Mouse (Mus musculus): ENCODE results near the gene Bcl2l13. TPM values are rescaled to one million over a fixed set of nuclear protein-coding genes. Genes with fewer than 3 reads are reported as not detected.
A peak's percentile ranks its signal among the peaks of the same experiment; 100 is the strongest.
"Not testable (repeated sequence)": the region's sequence is repeated elsewhere in the genome, so short reads cannot be mapped to it uniquely, and the experiment has no call there.

Gene Bcl2l13
- polyA plus RNA-seq, 1 experiment from 2014 or later = 26.8 TPM

GRCm38 (mm10) chr6:120905111-120905510 lies 69.1 kb downstream of the Bcl2l13 start:
- Histone ChIP-seq H3K9me3 (no peaks in the 10 kb centered on the region), H3K27ac (no peak overlapping the region), H3K4me1 (no peaks in the 10 kb centered on the region), H3K4me2 (no peak overlapping the region), H3K36me3 (no peaks in the 10 kb centered on the region), H3K4me3 (replicated peaks) (no peak overlapping the region), H3K27me3 (replicated peaks) (no peaks in the 10 kb centered on the region), H3K9ac (no peak overlapping the region)
- no peak for ATAC-seq (ENCODE audit: insufficient read depth, low FRiP score, low read depth)
- WGBS = 83% methylated on average over 5 of the region's 5 CpGs

GRCm38 (mm10) chr6:120906521-120906920 lies 70.5 kb downstream of the Bcl2l13 start:
- no peaks in the 10 kb centered on the region for H3K9me3 ChIP-seq
- no peaks in the 10 kb centered on the region for H3K27me3 ChIP-seq (replicated peaks)
- H3K4me3 ChIP-seq (replicated peaks) = no peak overlapping the region
- H3K9ac ChIP-seq = no peak overlapping the region
- no peak overlapping the region for H3K4me2 ChIP-seq
- H3K36me3 ChIP-seq = no peaks in the 10 kb centered on the region
- H3K4me1 ChIP-seq = no peaks in the 10 kb centered on the region
- no peak overlapping the region for H3K27ac ChIP-seq
- 89% methylated on average over 6 of the region's 6 CpGs for WGBS
- no peak for ATAC-seq (ENCODE audit: insufficient read depth, low FRiP score, low read depth)

GRCm38 (mm10) chr6:120907876-120908597 lies 72.0 kb downstream of the Bcl2l13 start:
- not testable (repeated sequence) for H3K4me3 ChIP-seq (replicated peaks); H3K9ac ChIP-seq; ATAC-seq (ENCODE audit: insufficient read depth, low FRiP score, low read depth); H3K27me3 ChIP-seq (replicated peaks); H3K27ac ChIP-seq; H3K4me2 ChIP-seq; H3K4me1 ChIP-seq; H3K36me3 ChIP-seq; H3K9me3 ChIP-seq
- 89% methylated on average over 10 of the region's 10 CpGs for WGBS

DNA sequence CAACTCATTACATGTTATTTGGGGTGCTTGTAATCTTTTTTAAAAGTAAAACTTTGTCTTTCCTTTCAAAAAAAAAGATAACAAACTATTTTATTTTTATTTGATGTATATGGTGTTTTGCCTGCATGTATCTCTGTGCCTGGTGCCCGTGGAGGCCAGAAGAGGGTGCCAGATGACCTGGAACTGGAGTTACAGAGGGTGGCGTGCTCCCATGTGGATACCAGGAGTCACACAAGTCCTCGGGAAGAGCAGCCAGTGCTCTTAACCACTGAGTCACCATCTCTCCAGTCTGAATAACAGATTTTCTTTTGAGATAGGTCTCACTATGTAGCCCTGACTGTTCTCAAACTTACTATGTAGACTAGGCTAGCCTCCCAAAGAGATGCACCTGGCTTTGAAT lies 73.5 kb downstream of the Bcl2l13 start:
- Histone ChIP-seq H3K4me1 (no peaks in the 10 kb centered on the region), H3K27me3 (replicated peaks) (no peaks in the 10 kb centered on the region), H3K36me3 (no peaks in the 10 kb centered on the region), H3K4me2 (no peak overlapping the region), H3K9me3 (no peaks in the 10 kb centered on the region), H3K9ac (no peak overlapping the region), H3K4me3 (replicated peaks) (no peak overlapping the region), H3K27ac (no peak overlapping the region)
- WGBS = 81% methylated on average over 3 of the region's 3 CpGs
- ATAC-seq (ENCODE audit: insufficient read depth, low FRiP score, low read depth) = no peak

DNA sequence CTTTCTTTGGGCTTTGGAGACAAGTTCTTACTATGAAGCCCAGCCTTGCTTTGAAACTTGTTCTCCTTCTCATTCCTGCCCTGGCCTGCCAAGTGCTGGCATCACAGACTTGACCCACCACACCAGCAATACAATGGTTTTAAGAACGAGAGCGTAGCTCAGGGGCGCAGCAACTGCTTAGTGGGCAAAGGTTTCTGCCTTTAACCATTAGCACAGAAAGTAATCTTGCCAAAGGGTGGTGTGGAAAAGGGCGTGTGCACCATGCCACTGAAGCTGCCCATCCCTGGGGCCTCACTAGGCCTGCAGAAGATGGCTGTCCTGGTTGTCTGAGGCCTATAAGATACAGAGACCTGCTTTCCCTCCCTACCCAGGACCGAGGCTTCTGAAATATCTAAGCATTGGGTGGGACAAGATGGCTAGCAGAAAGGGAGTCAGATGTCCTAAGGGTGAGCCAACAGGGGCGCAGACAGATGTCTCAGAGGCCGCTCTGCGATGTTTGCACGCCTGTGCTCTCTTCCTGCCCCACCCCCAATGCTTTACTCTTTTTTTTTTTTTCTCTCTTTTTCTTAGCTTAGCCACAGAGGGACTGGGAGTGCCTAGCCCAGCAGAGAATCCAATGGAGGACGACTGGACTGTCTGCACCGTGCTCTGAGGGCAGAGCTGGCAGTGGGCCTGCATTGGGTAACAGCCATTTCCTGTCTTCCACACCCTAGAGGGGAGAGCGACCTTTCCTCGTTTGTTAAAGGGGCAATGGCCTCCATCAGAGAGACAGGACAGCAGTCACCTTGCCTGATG lies 75.4 kb downstream of the Bcl2l13 start:
- no peaks in the 10 kb centered on the region for H3K9me3 ChIP-seq
- H3K4me1 ChIP-seq = 0 out of 2 replicates have a peak, but pooled peaks cover 10% of the 10 kb centered on the region
- WGBS = 66% methylated on average over 13 of the region's 13 CpGs
- ATAC-seq (ENCODE audit: insufficient read depth, low FRiP score, low read depth) = no peak
- H3K27me3 ChIP-seq (replicated peaks) = no peaks in the 10 kb centered on the region
- H3K9ac ChIP-seq = no peak overlapping the region
- H3K4me3 ChIP-seq (replicated peaks) = no peak overlapping the region
- H3K4me2 ChIP-seq = no peak overlapping the region
- H3K27ac ChIP-seq = no peak overlapping the region
- H3K36me3 ChIP-seq = no peaks in the 10 kb centered on the region

DNA sequence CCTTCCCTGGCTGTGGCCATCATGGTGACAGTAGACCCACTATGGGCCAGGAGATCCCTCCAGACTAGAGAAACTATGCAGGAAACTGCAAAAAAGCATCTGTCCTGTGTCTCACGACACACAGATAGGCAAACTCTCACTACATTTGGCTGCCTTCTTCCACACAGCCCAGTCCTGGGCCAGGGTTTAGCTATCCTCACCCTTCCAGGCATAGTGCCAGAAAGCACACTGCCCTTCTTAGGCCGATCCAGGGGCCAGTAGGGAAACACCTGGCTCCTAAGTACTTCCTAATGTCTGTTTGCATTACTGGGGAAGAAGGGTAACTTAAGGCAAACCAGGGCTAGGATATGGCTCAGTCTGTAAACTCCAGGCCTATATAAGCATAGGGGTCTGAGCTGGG lies 76.9 kb downstream of the Bcl2l13 start:
- 26% methylated on average over 2 of the region's 2 CpGs for WGBS
- ATAC-seq (ENCODE audit: insufficient read depth, low FRiP score, low read depth) = no peak

DNA sequence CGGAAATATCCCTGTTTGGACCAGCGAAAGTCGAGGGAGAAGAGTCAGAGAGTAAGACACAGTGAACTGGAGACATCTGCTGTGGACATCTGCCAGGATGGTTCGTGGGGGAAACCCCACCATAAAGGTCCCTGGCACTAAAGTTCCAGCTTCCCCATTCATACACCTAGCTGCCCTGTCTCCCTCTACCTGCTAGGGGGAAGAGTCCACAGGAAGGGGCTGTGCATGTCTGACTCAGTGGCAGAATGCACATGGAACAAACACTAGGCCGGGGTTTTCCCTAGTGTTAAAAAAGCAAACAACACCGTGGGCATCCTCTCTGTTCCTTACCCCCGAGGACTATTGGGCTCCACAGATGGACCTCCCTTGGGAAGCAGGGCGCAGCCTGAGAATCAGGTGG lies 77.8 kb downstream of the Bcl2l13 start:
- WGBS = 82% methylated on average over 8 of the region's 8 CpGs

More for the DNA sequence above, 76.9 kb downstream of the Bcl2l13 start:
- Histone ChIP-seq H3K9me3 (no peaks in the 10 kb centered on the region), H3K4me1 (0 out of 2 replicates have a peak, but pooled peaks cover 11% of the 10 kb centered on the region), H3K27ac (no peak overlapping the region), H3K36me3 (no peaks in the 10 kb centered on the region), H3K9ac (no peak overlapping the region), H3K4me2 (no peak overlapping the region), H3K4me3 (replicated peaks) (no peak overlapping the region), H3K27me3 (replicated peaks) (no peaks in the 10 kb centered on the region)

GRCm38 (mm10) chr6:120914533-120914910 lies 78.5 kb downstream of the Bcl2l13 start:
- WGBS = 81% methylated on average over 4 of the region's 4 CpGs
- ATAC-seq (ENCODE audit: insufficient read depth, low FRiP score, low read depth) = no peak

More for the DNA sequence above, 77.8 kb downstream of the Bcl2l13 start:
- Histone ChIP-seq H3K4me2 (no peak overlapping the region), H3K9me3 (no peaks in the 10 kb centered on the region), H3K9ac (no peak overlapping the region), H3K36me3 (no peaks in the 10 kb centered on the region), H3K4me3 (replicated peaks) (no peak overlapping the region), H3K27ac (no peak overlapping the region), H3K4me1 (0 out of 2 replicates have a peak, but pooled peaks cover 11% of the 10 kb centered on the region), H3K27me3 (replicated peaks) (no peaks in the 10 kb centered on the region)
- ATAC-seq (ENCODE audit: insufficient read depth, low FRiP score, low read depth) = no peak

DNA sequence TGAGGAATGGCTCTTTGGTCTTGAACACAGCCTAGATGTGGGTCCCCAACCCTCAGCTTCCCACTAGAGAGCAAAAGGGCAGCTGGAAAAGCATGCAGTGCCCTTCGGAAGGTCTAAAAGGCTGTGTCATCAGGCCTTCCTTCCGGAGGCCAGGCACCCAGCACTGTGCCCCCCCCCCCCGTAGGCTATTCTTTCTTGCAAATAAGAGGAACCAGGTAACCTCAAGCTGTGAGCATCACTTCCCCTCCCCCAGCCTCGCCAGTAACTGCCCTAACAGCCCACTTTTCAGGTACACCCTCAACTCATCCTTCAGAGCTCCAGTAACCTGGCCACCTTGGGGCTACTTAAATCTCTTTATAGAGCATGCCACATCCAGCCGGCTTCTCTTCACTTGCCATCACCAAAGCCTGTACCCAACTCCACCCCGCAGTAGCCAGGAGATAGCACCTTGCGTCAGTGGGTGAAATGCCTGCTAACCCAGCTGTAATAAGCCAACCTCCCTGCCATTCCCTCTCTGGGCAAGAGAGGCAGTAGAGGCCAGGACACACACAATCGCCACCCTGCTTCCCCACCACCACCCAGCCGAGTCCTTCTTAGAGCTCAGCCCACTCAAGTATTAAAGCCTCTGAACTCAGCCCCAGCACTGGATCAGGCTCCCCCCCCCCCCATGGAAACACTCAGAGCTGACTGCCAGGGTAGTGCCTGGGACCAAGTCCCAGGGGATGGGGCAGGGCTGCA lies 79.1 kb downstream of the Bcl2l13 start:
- 0 out of 2 replicates have a peak, but pooled peaks cover 11% of the 10 kb centered on the region for H3K4me1 ChIP-seq
- no peaks in the 10 kb centered on the region for H3K36me3 ChIP-seq
- peak overlapping the region; percentile 96 for H3K4me2 ChIP-seq
- no peak overlapping the region for H3K9ac ChIP-seq
- no peak for ATAC-seq (ENCODE audit: insufficient read depth, low FRiP score, low read depth)
- peak overlapping the region; percentile 11; the same call in 1 of the 2 replicates for H3K4me3 ChIP-seq (replicated peaks)
- H3K27me3 ChIP-seq (replicated peaks) = no peaks in the 10 kb centered on the region
- H3K27ac ChIP-seq = no peak overlapping the region
- 42% methylated on average over 9 of the region's 9 CpGs for WGBS
- no peaks in the 10 kb centered on the region for H3K9me3 ChIP-seq

More at GRCm38 (mm10) chr6:120914533-120914910, 78.5 kb downstream of the Bcl2l13 start:
- Histone ChIP-seq H3K9ac (no peak overlapping the region), H3K4me1 (0 out of 2 replicates have a peak, but pooled peaks cover 11% of the 10 kb centered on the region), H3K36me3 (no peaks in the 10 kb centered on the region), H3K4me2 (0 out of 2 replicates have a peak overlapping the region, but pooled peaks have one; percentile 96), H3K9me3 (no peaks in the 10 kb centered on the region), H3K27me3 (replicated peaks) (no peaks in the 10 kb centered on the region), H3K27ac (0 out of 2 replicates have a peak overlapping the region, but pooled peaks have one; percentile 0), H3K4me3 (replicated peaks) (no peak overlapping the region)

GRCm38 (mm10) chr6:120915649-120915975 lies 79.6 kb downstream of the Bcl2l13 start:
- no peak overlapping the region for H3K27ac ChIP-seq
- H3K9ac ChIP-seq = no peak overlapping the region
- no peak for ATAC-seq (ENCODE audit: insufficient read depth, low FRiP score, low read depth)
- 24% methylated on average over 2 of the region's 2 CpGs for WGBS
- H3K36me3 ChIP-seq = no peaks in the 10 kb centered on the region
- peak overlapping the region; percentile 96 for H3K4me2 ChIP-seq
- no peaks in the 10 kb centered on the region for H3K27me3 ChIP-seq (replicated peaks)
- H3K4me1 ChIP-seq = 0 out of 2 replicates have a peak, but pooled peaks cover 11% of the 10 kb centered on the region
- peak overlapping the region; percentile 58; the same call in 1 of the 2 replicates for H3K4me3 ChIP-seq (replicated peaks)
- no peaks in the 10 kb centered on the region for H3K9me3 ChIP-seq

GRCm38 (mm10) chr6:120916074-120916971 lies 80.3 kb downstream of the Bcl2l13 start, which contains the start of gene Bid:
Gene Bid, minus strand, starts transcription at chr6:120916853.
- Histone ChIP-seq H3K36me3 (no peaks in the 10 kb centered on the region), H3K9me3 (no peaks in the 10 kb centered on the region), H3K4me2 (peak within 1 kb of the TSS; percentile 96), H3K27ac (no peak within 1 kb of the TSS), H3K4me3 (replicated peaks) (peak within 1 kb of the TSS; percentile 58), H3K27me3 (replicated peaks) (no peaks in the 10 kb centered on the region), H3K9ac (peak within 1 kb of the TSS; percentile 34; the same call in 1 of the 2 replicates), H3K4me1 (0 out of 2 replicates have a peak, but pooled peaks cover 11% of the 10 kb centered on the region)
- peak; percentile 92 for ATAC-seq (ENCODE audit: insufficient read depth, low FRiP score, low read depth)
- WGBS = 1% methylated on average over 60 of the region's 67 CpGs
